Mouse (Mus musculus): Measurements from ENCODE around the gene Tob2. TPM values are rescaled to one million over a fixed set of nuclear protein-coding genes. Genes with fewer than 3 reads are reported as not detected.
A peak's percentile ranks its signal among the peaks of the same experiment; 100 is the strongest.

Gene Tob2
- total RNA-seq, 2 experiments from 2014 or later, result 103 to 127 TPM

- DNase-seq, result no peak
These were observed 46.3 kb downstream of the Tob2 start for GRCm38 (mm10) chr15:81812287-81812686.

- no peak for DNase-seq
These were observed 47.0 kb downstream of the Tob2 start for GRCm38 (mm10) chr15:81811599-81811996.

GRCm38 (mm10) chr15:81810671-81811598, 47.7 kb downstream of the Tob2 start:
- DNase-seq, result peak; percentile 97 to 99

- DNase-seq, result peak; percentile 97 to 98
These were observed 48.4 kb downstream of the Tob2 start for GRCm38 (mm10) chr15:81810150-81810549.

- no peak for DNase-seq
These were observed 49.0 kb downstream of the Tob2 start for GRCm38 (mm10) chr15:81809550-81809949.

GRCm38 (mm10) chr15:81808799-81809198, 49.8 kb downstream of the Tob2 start:
- DNase-seq, result no peak

- no peak for DNase-seq
These were observed 51.8 kb downstream of the Tob2 start for GRCm38 (mm10) chr15:81806621-81807404.

GRCm38 (mm10) chr15:81805624-81806023, 53.0 kb downstream of the Tob2 start:
- DNase-seq, result peak; percentile 64 to 65

- DNase-seq, result no peak
These were observed 53.7 kb downstream of the Tob2 start for GRCm38 (mm10) chr15:81804883-81805282.

GRCm38 (mm10) chr15:81804172-81804571, 54.4 kb downstream of the Tob2 start:
- DNase-seq, result no peak

- no peak for DNase-seq
These were observed 55.1 kb downstream of the Tob2 start for GRCm38 (mm10) chr15:81803425-81803951.

- DNase-seq, result peak in 1 of 2 experiments; percentile 42
These were observed 55.6 kb downstream of the Tob2 start for GRCm38 (mm10) chr15:81802941-81803351.

GRCm38 (mm10) chr15:81802001-81802890, 56.4 kb downstream of the Tob2 start, which contains the start of gene Tef:
Gene Tef, plus strand, starts transcription at chr15:81802421.
- DNase-seq, result peak; percentile 99 to 100

- no peak for DNase-seq
These were observed 58.2 kb downstream of the Tob2 start for GRCm38 (mm10) chr15:81800391-81800790.

- DNase-seq, result peak in 1 of 2 experiments; percentile 38
These were observed 60.2 kb downstream of the Tob2 start for GRCm38 (mm10) chr15:81798421-81798820.

Other genes with a start within 250 kb of the Tob2 start
- gene L3mbtl2, start 194.9 kb downstream of the Tob2 start, total RNA-seq (2021), result 10 to 100 TPM; 11.9 to 14.1 TPM
- gene Chadl, start 161.5 kb downstream of the Tob2 start, total RNA-seq (2021), result 1 to 10 TPM in 1 of 2 experiments, under 1 TPM in 1; 0.92 to 2.2 TPM
- gene Zc3h7b, start 113.7 kb downstream of the Tob2 start, total RNA-seq (2021), result 10 to 100 TPM; 57.2 to 68.1 TPM
- 10 to 100 TPM; 29.4 to 30.4 TPM for gene Rangap1, start 113.3 kb downstream of the Tob2 start, total RNA-seq (2021)
- 10 to 100 TPM; 67.5 to 73.0 TPM for gene Tef, start 56.4 kb downstream of the Tob2 start, total RNA-seq (2021)
- 10 to 100 TPM; 36.5 to 37.1 TPM for gene Phf5a, start 13.1 kb upstream of the Tob2 start, total RNA-seq (2021)
- gene Aco2, start 13.5 kb upstream of the Tob2 start, total RNA-seq (2021), result 1,000 to 10,000 TPM; 2,055 to 2,104 TPM
- 10 to 100 TPM in 1 of 2 experiments, 1 to 10 TPM in 1; 7.8 to 10.7 TPM for gene Polr3h, start 67.4 kb upstream of the Tob2 start, total RNA-seq (2021)
- 10 to 100 TPM; 54.7 to 62.7 TPM for gene Csdc2, start 78.0 kb upstream of the Tob2 start, total RNA-seq (2021)
- gene Pmm1, start 102.1 kb upstream of the Tob2 start, total RNA-seq (2021), result 10 to 100 TPM; 24.7 to 31.4 TPM
- not detected for gene 1700029P11Rik, start 121.7 kb upstream of the Tob2 start, total RNA-seq (2021)
- 10 to 100 TPM; 24.6 to 25.3 TPM for gene Xrcc6, start 129.0 kb upstream of the Tob2 start, total RNA-seq (2021)
- gene Desi1, start 175.1 kb upstream of the Tob2 start, total RNA-seq (2021), result 10 to 100 TPM; 25.1 to 29.0 TPM
- gene Snu13, start 188.8 kb upstream of the Tob2 start, total RNA-seq (2021), result 10 to 100 TPM; 47.3 to 53.5 TPM
- gene 4930407I10Rik, start 200.4 kb upstream of the Tob2 start, total RNA-seq (2021), result not detected
- gene Mei1, start 211.2 kb upstream of the Tob2 start, total RNA-seq (2021), result not detected